Mouse (Mus musculus) naive thymus-derived CD4-positive, alpha-beta T cell, adult 2 months (primary cell): ENCODE results near the gene Lonp1.
"Not testable (repeated sequence)": the region's sequence is repeated elsewhere in the genome, so short reads cannot be mapped to it uniquely, and the experiment has no call there.

Source experiments
- DNase-seq: peaks from one replicate; pipeline ENCODE4 v3.0.0-alpha.2; 2011; ENCODE audit warnings: low read depth

Lonp1 gene

GRCm38 (mm10) chr17:56626754-56627470 lies at the start of gene Lonp1:
Gene Lonp1, minus strand, starts transcription at chr17:56626887.
- DNase-seq = peak; percentile 99

- DNase-seq = peak; percentile 37
These were observed 47.1 kb upstream of the Lonp1 start for GRCm38 (mm10) chr17:56673647-56674416.

- peak; percentile 100 for DNase-seq
These were observed 46.4 kb upstream of the Lonp1 start, which contains the start of gene Ranbp3 for GRCm38 (mm10) chr17:56672941-56673646. Gene Ranbp3, plus strand, starts transcription at chr17:56673294.

GRCm38 (mm10) chr17:56669766-56670165 lies 43.1 kb upstream of the Lonp1 start:
- no peak for DNase-seq

- DNase-seq = peak; percentile 90
These were observed 41.9 kb upstream of the Lonp1 start for GRCm38 (mm10) chr17:56668384-56669144.

- no peak for DNase-seq
These were observed 40.9 kb upstream of the Lonp1 start for GRCm38 (mm10) chr17:56667591-56667990.

- no peak for DNase-seq
These were observed 39.7 kb upstream of the Lonp1 start for GRCm38 (mm10) chr17:56666384-56666783.

GRCm38 (mm10) chr17:56664333-56664732 lies 37.6 kb upstream of the Lonp1 start:
- DNase-seq = no peak

GRCm38 (mm10) chr17:56663659-56664058 lies 37.0 kb upstream of the Lonp1 start:
- DNase-seq = no peak

- DNase-seq = no peak
These were observed 29.5 kb upstream of the Lonp1 start for GRCm38 (mm10) chr17:56656171-56656570.

GRCm38 (mm10) chr17:56655311-56655710 lies 28.6 kb upstream of the Lonp1 start:
- no peak for DNase-seq

GRCm38 (mm10) chr17:56654771-56655170 lies 28.1 kb upstream of the Lonp1 start:
- DNase-seq = no peak

GRCm38 (mm10) chr17:56651801-56652200 lies 25.1 kb upstream of the Lonp1 start:
- DNase-seq = no peak

- DNase-seq = peak; percentile 22
These were observed 20.9 kb upstream of the Lonp1 start for GRCm38 (mm10) chr17:56647546-56647945.

GRCm38 (mm10) chr17:56643237-56643636 lies 16.6 kb upstream of the Lonp1 start:
- no peak for DNase-seq

GRCm38 (mm10) chr17:56634023-56634422 lies 7.3 kb upstream of the Lonp1 start:
- no peak for DNase-seq

- DNase-seq = no peak
These were observed 5.1 kb upstream of the Lonp1 start for GRCm38 (mm10) chr17:56631807-56632206.

GRCm38 (mm10) chr17:56629800-56630781 lies 3.4 kb upstream of the Lonp1 start:
- DNase-seq = not testable (repeated sequence)

GRCm38 (mm10) chr17:56627530-56628277 lies 1.0 kb upstream of the Lonp1 start, which contains the start of gene Catsperd:
Gene Catsperd, plus strand, starts transcription at chr17:56628143.
- DNase-seq = no peak

- DNase-seq = peak; percentile 42
These were observed 427 bp downstream of the Lonp1 start for GRCm38 (mm10) chr17:56626260-56626659.
